Mouse (Mus musculus): Measurements from ENCODE around the gene Poln. TPM values are rescaled to one million over a fixed set of nuclear protein-coding genes. Genes with fewer than 3 reads are reported as not detected.

Gene Poln
- polyA plus RNA-seq, 1 experiment from 2014 or later: 0.61 TPM

DNA sequence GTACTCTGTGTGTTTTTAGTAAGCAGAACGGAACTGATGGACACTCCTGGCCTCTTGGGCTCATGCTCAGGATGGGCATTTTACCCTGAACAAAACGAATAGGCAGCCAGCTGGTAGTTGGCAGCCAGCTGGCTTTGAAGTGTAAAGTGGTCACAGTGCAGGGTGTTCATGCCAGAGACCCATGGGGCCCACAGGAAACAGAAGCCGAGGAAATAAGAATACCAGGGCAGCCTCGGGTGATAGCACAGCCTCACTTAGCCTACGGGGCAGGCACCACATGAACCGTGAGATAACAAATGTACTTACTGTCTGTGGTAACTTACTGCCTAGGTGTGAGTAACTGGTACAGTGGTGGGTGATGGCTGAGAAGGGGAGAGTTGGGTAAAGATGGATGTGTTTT lies 138.2 kb downstream of the Poln start:
- H3K9me3 ChIP-seq: no peaks in the 10 kb centered on the region
- no peak for ATAC-seq (ENCODE audit: low FRiP score, low read depth)
- H3K27ac ChIP-seq: no peak overlapping the region
- H3K27me3 ChIP-seq (replicated peaks): no peaks in the 10 kb centered on the region
- H3K9ac ChIP-seq: no peak overlapping the region
- H3K4me1 ChIP-seq: no peaks in the 10 kb centered on the region
- H3K4me3 ChIP-seq: no peak overlapping the region
- H3K4me2 ChIP-seq (replicated peaks): no peak overlapping the region
- WGBS: 76% methylated on average over 6 of the region's 6 CpGs
- H3K36me3 ChIP-seq: no peaks in the 10 kb centered on the region

DNA sequence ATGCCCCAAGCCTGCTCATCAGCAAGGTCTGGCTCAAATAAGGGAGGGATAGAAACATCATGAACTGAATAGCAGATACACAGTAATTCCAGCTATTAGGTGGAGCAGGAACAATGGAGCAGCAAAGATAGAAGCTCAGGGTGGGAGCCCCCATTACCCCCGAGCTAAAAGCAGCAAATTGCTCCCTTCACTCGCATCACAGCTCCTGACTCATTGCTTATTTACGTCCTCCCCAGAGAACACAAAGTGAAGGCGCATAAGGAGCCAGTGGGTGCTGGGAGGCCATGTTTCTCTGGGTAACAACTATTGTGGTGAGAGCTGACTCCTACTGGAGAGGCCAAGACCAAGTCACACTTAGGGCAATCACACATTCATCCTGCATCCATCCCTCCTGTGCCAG lies 139.1 kb downstream of the Poln start:
- Histone ChIP-seq H3K9ac (no peak overlapping the region), H3K36me3 (no peaks in the 10 kb centered on the region), H3K4me3 (no peak overlapping the region), H3K27ac (no peak overlapping the region), H3K4me1 (no peaks in the 10 kb centered on the region), H3K9me3 (no peaks in the 10 kb centered on the region), H3K4me2 (replicated peaks) (no peak overlapping the region), H3K27me3 (replicated peaks) (no peaks in the 10 kb centered on the region)
- no peak for ATAC-seq (ENCODE audit: low FRiP score, low read depth)
- WGBS: 28% methylated on average over 4 of the region's 4 CpGs

GRCm38 (mm10) chr5:34018968-34019367 lies 150.3 kb downstream of the Poln start:
- H3K9me3 ChIP-seq: no peaks in the 10 kb centered on the region
- no peaks in the 10 kb centered on the region for H3K27me3 ChIP-seq (replicated peaks)
- H3K9ac ChIP-seq: no peak overlapping the region
- no peaks in the 10 kb centered on the region for H3K4me1 ChIP-seq
- H3K4me3 ChIP-seq: no peak overlapping the region
- H3K4me2 ChIP-seq (replicated peaks): no peak overlapping the region
- ATAC-seq (ENCODE audit: low FRiP score, low read depth): no peak
- WGBS: 87% methylated on average over 4 of the region's 4 CpGs
- H3K36me3 ChIP-seq: no peaks in the 10 kb centered on the region
- no peak overlapping the region for H3K27ac ChIP-seq

DNA sequence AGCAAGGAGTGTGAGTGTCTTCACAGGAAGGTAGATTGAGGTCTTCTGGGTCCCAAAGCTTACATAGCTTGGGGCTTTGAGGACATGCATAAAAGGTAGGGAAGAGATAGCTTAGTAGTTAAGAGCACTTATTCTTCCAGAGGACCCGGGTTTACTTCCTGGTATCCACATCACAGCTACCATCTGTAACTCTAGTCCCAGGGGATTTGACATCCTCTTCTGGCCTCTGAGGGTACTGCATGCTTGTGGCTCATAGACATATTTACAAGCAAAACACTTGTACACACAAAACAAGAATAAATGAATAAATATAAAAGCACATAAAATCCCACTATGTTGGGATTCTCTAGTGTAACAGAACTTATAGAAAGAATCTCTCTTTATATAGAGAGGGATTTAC lies 154.6 kb downstream of the Poln start:
- H3K4me1 ChIP-seq: no peaks in the 10 kb centered on the region
- H3K9ac ChIP-seq: no peak overlapping the region
- no peak for ATAC-seq (ENCODE audit: low FRiP score, low read depth)
- H3K4me3 ChIP-seq: no peak overlapping the region
- H3K36me3 ChIP-seq: no peaks in the 10 kb centered on the region
- no peak overlapping the region for H3K27ac ChIP-seq
- H3K9me3 ChIP-seq: no peaks in the 10 kb centered on the region
- H3K4me2 ChIP-seq (replicated peaks): no peak overlapping the region
- WGBS: 68% methylated on average over 1 of the region's 1 CpGs
- H3K27me3 ChIP-seq (replicated peaks): no peaks in the 10 kb centered on the region

GRCm38 (mm10) chr5:34007392-34007941 lies 161.8 kb downstream of the Poln start:
- H3K9ac ChIP-seq: no peak overlapping the region
- no peak overlapping the region for H3K4me2 ChIP-seq (replicated peaks)
- H3K9me3 ChIP-seq: no peaks in the 10 kb centered on the region
- no peak overlapping the region for H3K27ac ChIP-seq
- H3K4me3 ChIP-seq: no peak overlapping the region
- no peak for ATAC-seq (ENCODE audit: low FRiP score, low read depth)
- 86% methylated on average over 4 of the region's 4 CpGs for WGBS
- no peaks in the 10 kb centered on the region for H3K27me3 ChIP-seq (replicated peaks)
- H3K36me3 ChIP-seq: 0 out of 2 replicates have a peak, but pooled peaks cover 4% of the 10 kb centered on the region
- H3K4me1 ChIP-seq: no peaks in the 10 kb centered on the region

DNA sequence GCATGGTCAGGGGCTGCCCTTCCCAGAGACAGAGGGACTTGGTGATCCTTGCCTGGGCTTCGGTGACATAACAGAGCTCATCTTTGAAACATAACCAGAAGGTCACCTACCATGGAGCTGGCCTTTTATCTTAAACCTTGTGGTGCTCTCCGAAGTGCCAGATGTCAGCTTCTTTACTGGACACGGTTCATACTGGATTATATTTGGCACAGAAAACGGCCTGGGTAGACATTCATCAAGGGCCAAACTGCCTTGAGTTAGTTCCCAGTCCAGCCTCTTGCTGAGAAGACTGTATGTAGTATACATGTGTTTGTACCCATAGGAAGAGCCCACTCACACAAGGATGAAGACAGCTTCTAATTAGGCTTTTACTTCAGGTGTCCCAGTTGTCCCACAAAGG lies 162.4 kb downstream of the Poln start:
- no peak for ATAC-seq (ENCODE audit: low FRiP score, low read depth)
- no peaks in the 10 kb centered on the region for H3K27me3 ChIP-seq (replicated peaks)
- H3K36me3 ChIP-seq: peaks cover 7% of the 10 kb centered on the region
- no peaks in the 10 kb centered on the region for H3K4me1 ChIP-seq
- no peak overlapping the region for H3K9ac ChIP-seq
- H3K27ac ChIP-seq: no peak overlapping the region
- no peak overlapping the region for H3K4me2 ChIP-seq (replicated peaks)
- no peaks in the 10 kb centered on the region for H3K9me3 ChIP-seq
- 82% methylated on average over 4 of the region's 4 CpGs for WGBS
- H3K4me3 ChIP-seq: no peak overlapping the region

DNA sequence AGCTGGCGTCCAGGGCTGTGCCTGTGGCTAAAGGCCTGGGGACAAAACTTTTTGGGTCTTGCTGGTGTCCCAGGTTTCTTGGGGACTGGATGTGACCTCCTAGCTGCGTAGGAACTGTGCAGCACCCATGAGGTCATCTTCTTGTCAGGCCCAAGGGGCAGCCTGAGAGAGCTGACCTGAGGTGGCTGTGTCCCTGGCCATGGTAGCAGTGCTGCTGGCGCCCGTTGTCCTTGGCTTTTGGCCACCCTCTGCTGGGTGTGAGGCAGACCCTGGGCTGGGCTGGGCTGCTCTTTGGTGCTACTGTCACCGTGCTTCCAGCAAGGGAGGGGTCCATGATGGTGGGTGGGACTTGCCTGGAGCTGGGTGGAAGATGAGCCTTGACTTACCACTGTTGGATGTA lies 164.6 kb downstream of the Poln start:
- H3K27ac ChIP-seq: no peak overlapping the region
- no peak for ATAC-seq (ENCODE audit: low FRiP score, low read depth)
- H3K27me3 ChIP-seq (replicated peaks): no peaks in the 10 kb centered on the region
- H3K36me3 ChIP-seq: peaks cover 20% of the 10 kb centered on the region
- H3K4me3 ChIP-seq: no peak overlapping the region
- no peak overlapping the region for H3K4me2 ChIP-seq (replicated peaks)
- H3K9me3 ChIP-seq: no peaks in the 10 kb centered on the region
- H3K4me1 ChIP-seq: peaks cover 1% of the 10 kb centered on the region; the same call in 1 of the 2 replicates
- WGBS: 85% methylated on average over 5 of the region's 5 CpGs
- no peak overlapping the region for H3K9ac ChIP-seq

GRCm38 (mm10) chr5:34002636-34003035 lies 166.6 kb downstream of the Poln start:
- H3K27me3 ChIP-seq (replicated peaks): peaks cover 9% of the 10 kb centered on the region; the same call in 1 of the 2 replicates
- H3K4me1 ChIP-seq: peaks cover 21% of the 10 kb centered on the region
- no peak overlapping the region for H3K4me2 ChIP-seq (replicated peaks)
- peaks cover 20% of the 10 kb centered on the region for H3K36me3 ChIP-seq
- no peak for ATAC-seq (ENCODE audit: low FRiP score, low read depth)
- H3K27ac ChIP-seq: no peak overlapping the region
- H3K9me3 ChIP-seq: no peaks in the 10 kb centered on the region
- no peak overlapping the region for H3K4me3 ChIP-seq
- H3K9ac ChIP-seq: no peak overlapping the region
- WGBS: 91% methylated on average over 4 of the region's 4 CpGs

GRCm38 (mm10) chr5:34001401-34001800 lies 167.8 kb downstream of the Poln start:
- 100% methylated on average over 1 of the region's 1 CpGs for WGBS
- Histone ChIP-seq H3K36me3 (peaks cover 20% of the 10 kb centered on the region), H3K27ac (no peak overlapping the region), H3K4me1 (peaks cover 28% of the 10 kb centered on the region), H3K4me2 (replicated peaks) (no peak overlapping the region), H3K27me3 (replicated peaks) (peaks cover 11% of the 10 kb centered on the region; the same call in 1 of the 2 replicates), H3K9ac (no peak overlapping the region), H3K9me3 (no peaks in the 10 kb centered on the region), H3K4me3 (no peak overlapping the region)
- no peak for ATAC-seq (ENCODE audit: low FRiP score, low read depth)

GRCm38 (mm10) chr5:34000809-34001208 lies 168.4 kb downstream of the Poln start:
- Histone ChIP-seq H3K9me3 (no peaks in the 10 kb centered on the region), H3K36me3 (peaks cover 20% of the 10 kb centered on the region), H3K4me1 (peaks cover 28% of the 10 kb centered on the region), H3K27me3 (replicated peaks) (peaks cover 11% of the 10 kb centered on the region; the same call in 1 of the 2 replicates), H3K9ac (no peak overlapping the region), H3K4me3 (no peak overlapping the region), H3K4me2 (replicated peaks) (no peak overlapping the region), H3K27ac (no peak overlapping the region)
- 95% methylated on average over 25 of the region's 25 CpGs for WGBS
- ATAC-seq (ENCODE audit: low FRiP score, low read depth): no peak

- no peak overlapping the region for H3K9ac ChIP-seq
- peak overlapping the region; percentile 83 for H3K4me2 ChIP-seq (replicated peaks)
- peaks cover 20% of the 10 kb centered on the region for H3K36me3 ChIP-seq
- no peak overlapping the region for H3K27ac ChIP-seq
- peaks cover 17% of the 10 kb centered on the region for H3K27me3 ChIP-seq (replicated peaks)
- H3K4me3 ChIP-seq: no peak overlapping the region
- H3K9me3 ChIP-seq: no peaks in the 10 kb centered on the region
- 82% methylated on average over 6 of the region's 6 CpGs for WGBS
- ATAC-seq (ENCODE audit: low FRiP score, low read depth): no peak
- peaks cover 40% of the 10 kb centered on the region for H3K4me1 ChIP-seq
These were observed 169.7 kb downstream of the Poln start for GRCm38 (mm10) chr5:33999466-34000090.

DNA sequence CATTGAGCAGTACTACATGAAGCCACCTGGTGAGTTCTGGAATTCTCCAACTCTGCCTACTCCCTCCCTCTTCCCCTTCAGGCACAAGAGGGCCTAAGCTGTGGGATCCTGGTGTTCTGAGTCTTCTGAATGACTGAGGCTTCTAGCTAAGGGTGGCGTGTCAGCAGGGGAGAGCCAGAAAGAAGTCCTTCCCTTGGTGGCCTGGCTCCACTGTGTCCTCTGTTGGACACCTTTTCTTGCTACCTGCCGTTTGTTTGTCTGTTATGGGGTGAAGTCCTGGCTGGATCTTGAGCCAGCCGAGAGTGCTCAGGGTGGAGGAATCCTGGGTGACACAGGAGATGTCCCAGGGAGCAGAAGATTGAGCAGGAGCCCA lies 170.8 kb downstream of the Poln start:
- peaks cover 42% of the 10 kb centered on the region for H3K4me1 ChIP-seq
- no peak for ATAC-seq (ENCODE audit: low FRiP score, low read depth)
- no peaks in the 10 kb centered on the region for H3K9me3 ChIP-seq
- H3K36me3 ChIP-seq: peaks cover 18% of the 10 kb centered on the region
- peak overlapping the region; percentile 83; the same call in 1 of the 2 replicates for H3K9ac ChIP-seq
- no peak overlapping the region for H3K27ac ChIP-seq
- 91% methylated on average over 3 of the region's 3 CpGs for WGBS
- peaks cover 23% of the 10 kb centered on the region for H3K27me3 ChIP-seq (replicated peaks)
- H3K4me3 ChIP-seq: peak overlapping the region; percentile 80; the same call in 1 of the 2 replicates
- H3K4me2 ChIP-seq (replicated peaks): peak overlapping the region; percentile 83
